Mouse (Mus musculus) embryo, embryonic 11 days (tissue): ENCODE measurements around the gene Efl1.
"Not testable (repeated sequence)": the region's sequence is repeated elsewhere in the genome, so short reads cannot be mapped to it uniquely, and the experiment has no call there.

Experiments
- DNase-seq: peaks from one replicate; pipeline ENCODE4 v3.0.0-alpha.2; 2015

The Efl1 gene

DNA sequence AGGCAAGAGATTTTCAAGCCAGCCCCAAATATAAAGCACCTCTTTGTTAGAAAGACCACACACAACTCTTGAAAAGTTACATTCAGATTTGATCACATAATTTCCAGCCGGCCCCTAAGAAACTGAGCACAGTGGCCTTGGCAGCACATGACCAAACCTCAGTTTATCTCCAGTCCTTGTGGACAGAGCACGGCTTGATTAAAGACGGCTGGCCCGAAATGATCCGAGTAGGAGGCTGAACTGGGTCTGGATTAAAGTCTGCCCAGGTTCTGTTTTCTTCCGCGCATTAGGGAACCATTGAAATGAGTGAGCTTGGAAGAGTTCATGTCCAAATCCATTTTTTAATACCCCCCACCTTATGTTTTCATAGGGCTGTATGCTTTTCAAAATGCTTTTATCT, 72.1 kb downstream of the Efl1 start:
- peak; percentile 31 for DNase-seq

DNA sequence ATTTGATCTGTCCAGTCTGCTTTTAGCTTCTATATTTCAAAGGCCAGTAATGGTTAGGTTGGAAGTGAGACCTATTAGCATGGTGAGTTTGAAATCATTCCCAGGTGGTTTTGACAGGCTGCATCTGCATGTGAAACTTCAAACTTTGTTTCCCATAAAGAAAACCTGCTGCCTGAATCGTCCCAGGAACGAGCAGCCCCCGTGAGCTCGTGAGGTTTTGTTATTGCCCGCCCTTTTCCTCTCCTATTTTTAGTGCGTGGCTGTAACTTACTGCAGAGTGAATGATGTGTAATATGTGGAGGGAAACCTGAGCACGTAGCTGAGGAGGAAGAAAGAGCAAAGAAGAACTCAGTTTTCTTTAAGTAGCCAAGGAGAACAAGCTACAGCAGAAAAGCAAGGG, 72.5 kb downstream of the Efl1 start:
- peak; percentile 53 for DNase-seq

DNA sequence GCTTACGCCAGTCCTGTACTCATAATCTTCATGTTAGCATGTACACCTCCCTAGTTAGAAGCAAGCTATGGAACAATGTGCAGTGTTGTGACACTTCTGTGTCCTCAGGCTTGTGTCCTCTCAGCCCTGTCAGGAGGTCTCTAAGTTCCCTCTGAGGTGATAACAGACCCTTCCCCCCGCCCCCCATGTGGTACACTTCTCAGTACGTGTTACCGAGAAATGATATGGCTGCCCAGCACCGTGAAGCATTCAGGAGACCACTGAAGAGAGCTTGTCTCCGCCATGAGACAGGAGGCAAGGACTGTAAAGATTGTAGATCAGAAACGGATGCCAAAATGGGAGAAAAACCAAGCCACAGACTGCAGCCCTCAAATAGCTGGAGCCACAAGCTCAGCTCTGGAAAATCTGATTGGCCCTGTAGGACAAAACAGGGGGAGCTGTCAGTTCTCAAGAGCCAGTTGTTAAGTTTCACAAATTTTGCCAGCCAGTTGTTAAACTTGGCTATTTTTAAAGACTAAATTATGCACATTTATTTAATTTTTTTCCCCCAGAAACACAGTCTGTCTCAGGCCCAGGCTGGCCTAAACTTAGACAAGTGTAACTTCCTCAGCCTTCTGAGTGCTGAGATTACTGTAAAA, 74.2 kb downstream of the Efl1 start:
- no peak for DNase-seq

DNA sequence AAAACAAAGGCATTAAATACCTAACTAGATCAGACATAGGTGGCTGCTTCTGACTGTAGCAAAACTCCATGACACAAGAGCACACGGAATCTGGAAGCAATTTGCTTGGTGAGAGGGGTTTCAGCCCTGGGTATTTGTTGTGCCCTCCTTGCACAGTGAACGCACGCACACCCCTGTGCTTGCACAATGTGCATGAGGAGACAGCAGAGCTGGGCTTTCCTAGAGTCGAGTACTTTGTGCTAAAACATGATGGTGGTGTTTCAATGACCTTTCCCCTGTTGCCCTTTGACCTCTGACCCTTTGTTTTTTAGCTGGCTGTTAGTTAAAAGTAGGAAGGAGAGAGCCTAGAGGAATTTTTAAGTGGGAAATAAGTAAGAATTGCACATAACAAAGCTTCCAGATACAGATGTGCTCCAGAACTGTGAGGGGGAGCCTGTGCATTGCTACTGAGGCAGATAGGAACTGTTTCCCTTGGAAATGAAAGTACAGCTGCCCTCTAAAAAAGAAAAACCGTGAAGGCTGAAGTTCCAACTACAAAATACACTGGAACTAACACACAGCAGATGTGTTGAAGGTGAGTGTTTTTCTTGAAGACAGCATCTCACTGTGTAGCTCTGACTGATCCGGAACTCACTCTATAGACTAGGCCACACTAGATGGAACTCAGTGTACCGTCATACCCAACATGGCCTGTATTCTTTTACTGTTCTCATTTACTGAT, 74.9 kb downstream of the Efl1 start:
- peak; percentile 63 for DNase-seq

DNA sequence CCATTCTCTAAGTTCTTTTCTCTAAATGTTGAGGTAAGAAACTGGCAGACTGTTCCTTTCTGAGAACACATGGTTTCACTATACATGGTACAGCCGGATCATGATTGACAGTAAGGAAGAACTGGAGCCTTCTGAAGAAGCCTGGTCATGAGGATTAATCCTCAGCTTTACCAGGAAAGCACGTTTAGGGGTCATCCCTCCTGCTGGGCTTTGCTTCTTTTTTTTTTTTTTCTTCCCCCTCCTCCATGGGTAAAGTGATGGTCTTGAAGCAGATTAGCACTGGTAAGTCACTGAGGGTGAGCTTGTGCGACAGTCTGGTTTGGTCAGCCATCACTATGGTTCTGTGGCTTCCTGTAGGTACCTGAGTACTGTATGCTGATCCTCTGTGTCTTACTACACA, 76.1 kb downstream of the Efl1 start:
- no peak for DNase-seq

DNA sequence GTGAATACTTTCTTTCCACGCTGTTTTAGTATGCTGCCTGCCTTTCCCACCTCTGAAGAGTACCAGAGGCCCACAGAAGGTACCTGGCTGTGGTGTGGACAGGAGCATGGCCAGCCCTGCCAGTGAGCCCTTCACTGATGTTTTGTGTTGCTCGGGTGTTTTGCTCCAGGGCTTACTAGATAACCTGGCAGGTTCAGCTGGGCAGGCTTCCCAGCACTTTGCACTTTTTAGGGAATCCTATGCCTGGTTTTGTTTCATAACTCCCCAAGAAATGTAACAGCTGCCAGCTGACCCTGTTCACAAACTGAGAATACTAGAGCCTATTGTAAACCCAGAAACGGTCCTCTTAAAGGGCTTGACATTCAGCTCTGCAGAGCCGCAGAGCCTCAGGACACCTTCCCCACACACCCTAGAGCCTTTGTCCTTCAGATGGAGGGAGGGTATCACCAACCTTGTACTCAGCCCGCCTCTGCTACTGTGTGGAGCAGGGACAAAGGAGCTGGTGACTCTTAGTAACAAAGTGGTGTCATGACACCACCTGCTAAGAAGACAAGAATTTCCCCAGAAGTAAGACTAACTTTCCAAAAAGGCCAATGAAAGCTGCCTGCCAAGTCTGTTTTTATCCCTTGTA, 76.7 kb downstream of the Efl1 start:
- no peak for DNase-seq

DNA sequence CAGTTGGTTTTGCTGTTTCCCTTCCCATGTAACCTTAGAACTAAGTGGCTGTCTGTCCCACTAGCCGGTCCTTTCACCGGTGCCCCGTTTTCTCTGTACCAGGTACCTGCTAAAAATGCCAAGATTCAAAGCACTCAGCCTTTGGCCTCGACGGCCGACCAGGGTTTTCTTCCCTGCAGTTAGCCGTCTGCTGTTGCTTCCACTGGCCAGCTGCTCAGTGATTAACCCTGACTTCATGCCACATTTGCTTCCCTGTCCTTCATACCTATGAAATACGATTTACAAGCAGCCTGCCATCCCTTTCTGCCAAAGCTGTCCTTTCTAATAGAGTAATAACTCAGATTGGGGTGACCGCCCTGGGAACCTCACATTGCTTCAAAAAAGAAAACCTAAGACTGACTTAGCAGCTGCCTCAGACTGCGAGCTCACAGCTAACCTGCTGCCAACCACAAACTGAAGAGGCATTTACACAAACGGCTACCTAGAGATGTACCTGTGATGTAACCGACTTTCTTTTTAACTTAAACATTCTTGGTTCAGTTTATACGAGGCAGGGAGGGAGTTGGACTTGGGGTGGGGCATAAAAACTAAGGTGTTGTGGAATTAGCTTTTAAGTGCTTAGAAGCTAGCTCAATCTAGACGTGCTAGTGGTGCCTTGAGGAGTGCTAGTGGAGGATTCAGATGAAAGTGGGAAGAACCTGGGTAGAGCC, 77.5 kb downstream of the Efl1 start:
- DNase-seq, result no peak

DNA sequence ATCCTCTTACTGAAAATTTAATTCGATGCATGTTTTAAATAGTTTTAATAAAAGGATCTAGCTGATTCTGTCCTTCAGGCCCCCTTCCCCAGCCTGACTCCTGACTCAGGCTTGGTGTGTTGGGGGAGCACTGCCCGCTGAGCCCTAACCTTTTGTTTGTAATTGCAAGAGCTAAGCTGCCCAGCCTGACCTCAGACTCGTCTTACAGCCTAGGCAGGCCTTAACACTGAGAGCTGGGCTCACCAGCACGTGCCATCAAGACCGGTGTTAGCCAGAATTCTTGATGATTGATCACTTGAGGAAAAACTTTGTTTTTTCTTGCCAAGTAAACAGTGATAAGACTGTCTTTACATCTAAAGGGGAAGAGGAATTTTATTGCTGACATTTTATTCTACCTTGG, 78.7 kb downstream of the Efl1 start:
- no peak for DNase-seq

DNA sequence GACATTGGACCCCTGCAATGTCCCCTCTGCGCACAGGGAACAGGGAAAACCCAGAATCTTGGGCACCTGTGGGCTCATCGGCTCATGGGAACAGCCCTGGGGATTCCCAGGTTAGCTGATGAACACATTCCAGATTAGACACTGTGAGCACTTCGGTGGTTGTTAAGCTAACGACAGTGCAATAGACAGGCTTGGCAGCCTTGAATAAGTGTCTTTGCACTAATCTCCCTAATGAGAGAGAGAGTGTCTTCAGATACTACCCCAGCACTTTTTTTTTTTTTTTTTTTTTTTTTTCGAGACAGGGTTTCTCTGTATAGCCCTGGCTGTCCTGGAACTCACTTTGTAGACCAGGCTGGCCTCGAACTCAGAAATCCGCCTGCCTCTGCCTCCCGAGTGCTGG, 80.6 kb downstream of the Efl1 start:
- not testable (repeated sequence) for DNase-seq

DNA sequence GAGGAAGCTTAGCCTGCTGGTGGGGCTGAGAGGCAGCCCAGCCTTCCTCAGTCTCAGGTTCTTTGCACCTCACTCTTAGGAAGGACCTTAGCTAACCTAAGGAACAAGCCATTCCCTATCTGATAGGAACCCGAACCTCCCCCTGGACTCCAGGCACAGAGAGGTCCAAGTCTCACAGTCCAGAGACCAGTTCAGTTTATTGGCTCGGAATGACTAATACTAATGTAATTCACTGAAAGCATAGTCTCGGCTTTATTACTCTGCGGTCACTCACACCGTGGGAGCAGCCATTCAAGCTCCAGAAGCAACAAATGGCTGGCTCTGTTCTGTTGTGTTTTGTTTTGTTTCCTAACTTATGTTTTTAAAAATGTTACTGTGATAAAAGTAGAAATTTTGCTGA, 84.7 kb downstream of the Efl1 start:
- DNase-seq, result no peak

DNA sequence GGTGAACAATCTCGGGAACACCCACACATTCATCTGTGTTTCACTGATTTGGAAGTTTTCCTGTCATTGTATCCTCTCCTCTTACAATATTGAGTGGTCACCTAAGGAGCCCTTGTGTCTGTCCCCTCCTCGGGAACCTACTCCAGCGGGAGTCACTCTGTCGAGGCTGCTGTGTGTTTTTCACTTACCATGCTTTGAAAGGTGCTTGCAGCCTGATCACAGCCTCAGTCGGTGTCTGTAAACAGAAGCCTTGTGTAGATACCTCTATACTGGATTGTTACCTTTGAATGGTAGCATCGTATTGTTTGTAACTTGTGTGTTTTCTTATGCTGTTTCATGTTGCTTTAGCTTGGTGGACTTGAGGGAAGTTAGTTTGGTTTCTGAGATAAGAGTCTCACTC, 85.6 kb downstream of the Efl1 start:
- DNase-seq, result no peak

DNA sequence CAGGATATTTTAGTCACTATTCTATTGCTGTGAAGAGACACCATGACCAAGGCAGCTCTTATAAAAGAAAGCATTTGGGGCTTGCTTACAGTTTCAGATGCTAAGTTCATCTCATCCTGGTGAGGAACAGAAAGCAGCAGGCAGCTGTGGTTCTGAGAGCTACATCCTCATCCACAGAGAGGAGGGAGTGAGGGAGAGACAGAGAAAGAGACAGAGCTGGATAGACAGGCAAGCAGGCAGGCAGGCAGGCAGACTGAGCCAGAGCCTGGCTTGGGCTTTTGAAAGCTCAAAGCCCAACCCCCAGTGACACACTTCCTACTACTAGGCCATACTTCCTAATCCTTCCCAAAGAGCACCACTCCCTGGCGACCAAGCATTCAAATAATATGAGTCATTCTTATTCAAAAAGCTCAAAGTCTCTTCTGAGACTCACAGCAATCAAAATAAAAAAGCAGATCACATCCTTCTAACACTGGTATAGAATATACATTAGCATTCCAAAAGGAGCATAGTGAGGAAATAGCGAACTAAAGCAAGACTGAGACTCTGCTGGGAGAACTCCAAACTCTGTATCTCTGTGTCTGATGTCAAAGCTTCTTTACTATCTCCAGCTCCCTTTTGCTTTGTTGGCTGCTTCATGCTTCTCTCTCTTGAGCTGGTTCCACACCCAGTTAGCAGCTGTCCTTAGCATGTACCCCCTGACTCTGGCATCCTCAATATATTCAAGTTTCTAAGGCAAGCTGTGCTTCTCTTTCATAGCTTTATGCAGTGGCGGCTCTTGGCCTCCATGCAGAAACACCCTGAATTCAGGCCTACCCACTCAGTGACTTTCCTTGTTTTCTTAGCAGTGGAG, 86.6 kb downstream of the Efl1 start:
- no peak for DNase-seq

DNA sequence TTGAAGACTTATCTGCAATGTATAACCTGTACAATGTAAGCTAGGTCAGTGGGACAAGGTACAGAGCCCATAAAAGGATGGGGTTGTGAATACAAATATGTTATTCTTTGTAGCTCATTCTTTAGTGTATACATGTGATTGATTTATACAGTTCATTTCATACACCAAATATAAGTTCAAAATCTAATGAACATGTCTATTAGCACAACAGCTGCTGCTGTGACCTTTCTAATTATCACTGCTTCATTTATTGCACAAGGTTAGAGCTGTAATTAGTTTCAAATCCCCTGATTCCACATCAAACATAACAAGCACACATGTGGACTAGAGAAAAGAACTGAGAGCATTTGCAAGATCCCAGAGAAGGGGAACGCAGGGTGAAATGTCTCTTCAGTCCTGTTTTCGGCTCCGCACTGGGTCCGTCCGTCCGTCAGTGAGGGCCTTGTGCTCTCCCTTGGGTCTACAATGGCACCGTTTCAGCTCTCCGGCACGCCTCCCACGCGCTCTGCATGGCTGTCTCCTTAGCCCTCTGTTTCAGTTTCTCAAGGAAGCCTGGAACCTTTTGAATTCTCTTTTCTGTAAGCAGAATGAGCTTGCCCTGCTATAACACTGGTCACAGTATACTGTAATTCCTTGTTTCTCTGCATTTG, 94.8 kb downstream of the Efl1 start:
- DNase-seq, result no peak

DNA sequence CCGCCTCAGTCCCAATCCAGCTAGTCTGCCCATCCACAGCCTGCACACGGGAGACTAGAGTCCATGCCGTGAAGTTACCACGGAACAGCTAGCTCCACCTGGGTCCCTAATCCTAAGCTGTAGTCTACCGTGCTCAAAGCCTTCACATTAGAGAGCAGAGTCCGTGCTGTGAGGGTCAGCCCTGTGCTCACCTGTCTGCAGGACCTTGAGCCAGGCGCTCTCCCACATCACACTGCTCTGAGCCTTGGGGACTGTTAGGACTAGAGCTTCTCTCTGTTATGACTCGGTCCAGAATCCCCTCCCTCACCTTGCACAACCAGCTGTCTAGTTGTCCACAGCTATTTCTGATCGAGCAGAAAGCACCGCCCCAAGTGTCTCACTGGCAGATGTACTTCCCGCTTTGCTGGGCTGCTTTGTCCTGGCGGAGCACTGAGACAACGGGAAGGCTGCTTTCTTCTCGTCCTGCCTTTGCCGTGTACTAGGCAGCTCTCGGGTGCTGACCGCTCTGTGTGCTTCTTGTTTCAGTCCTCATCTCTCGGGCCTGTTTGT, 95.8 kb downstream of the Efl1 start:
- no peak for DNase-seq

DNA sequence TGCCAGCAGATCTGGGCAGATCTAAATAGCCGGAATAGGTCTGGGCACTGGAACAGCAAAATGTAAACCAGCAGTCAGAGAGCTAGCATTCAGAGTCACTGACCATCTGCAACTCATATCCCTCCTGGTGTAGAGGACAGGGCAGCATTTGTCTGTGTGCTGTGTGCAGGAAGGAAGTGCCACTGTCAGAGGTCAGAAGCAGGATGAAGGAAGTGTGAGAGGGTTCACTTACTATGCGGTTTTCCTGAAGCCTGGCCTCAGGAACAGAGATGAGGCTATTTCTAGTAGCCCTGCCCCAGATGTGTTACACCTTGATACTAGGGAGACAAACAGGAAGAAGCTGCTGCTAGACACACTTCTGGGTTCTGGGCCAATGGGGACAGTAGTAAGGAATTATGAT, 100.4 kb downstream of the Efl1 start:
- DNase-seq, result no peak

DNA sequence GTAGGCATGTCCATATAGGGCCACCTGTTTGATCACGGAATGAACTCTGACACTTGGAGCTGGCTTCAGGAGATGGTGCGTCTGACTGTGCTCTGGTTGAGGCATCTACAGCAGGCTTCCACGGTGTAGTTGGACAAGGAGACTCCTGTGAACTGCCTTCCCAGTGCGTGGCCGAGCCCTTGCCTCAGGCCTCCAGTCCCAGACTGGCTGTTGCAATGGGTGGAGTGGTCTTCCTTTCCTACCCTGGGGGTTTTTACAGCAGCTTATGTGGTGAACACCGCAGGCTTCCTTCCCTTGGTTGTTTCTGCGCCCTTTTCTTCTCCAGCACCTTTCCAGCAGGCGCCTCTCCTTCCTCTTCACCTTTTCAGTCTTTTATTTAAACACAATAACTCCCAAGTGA, 100.8 kb downstream of the Efl1 start:
- no peak for DNase-seq

DNA sequence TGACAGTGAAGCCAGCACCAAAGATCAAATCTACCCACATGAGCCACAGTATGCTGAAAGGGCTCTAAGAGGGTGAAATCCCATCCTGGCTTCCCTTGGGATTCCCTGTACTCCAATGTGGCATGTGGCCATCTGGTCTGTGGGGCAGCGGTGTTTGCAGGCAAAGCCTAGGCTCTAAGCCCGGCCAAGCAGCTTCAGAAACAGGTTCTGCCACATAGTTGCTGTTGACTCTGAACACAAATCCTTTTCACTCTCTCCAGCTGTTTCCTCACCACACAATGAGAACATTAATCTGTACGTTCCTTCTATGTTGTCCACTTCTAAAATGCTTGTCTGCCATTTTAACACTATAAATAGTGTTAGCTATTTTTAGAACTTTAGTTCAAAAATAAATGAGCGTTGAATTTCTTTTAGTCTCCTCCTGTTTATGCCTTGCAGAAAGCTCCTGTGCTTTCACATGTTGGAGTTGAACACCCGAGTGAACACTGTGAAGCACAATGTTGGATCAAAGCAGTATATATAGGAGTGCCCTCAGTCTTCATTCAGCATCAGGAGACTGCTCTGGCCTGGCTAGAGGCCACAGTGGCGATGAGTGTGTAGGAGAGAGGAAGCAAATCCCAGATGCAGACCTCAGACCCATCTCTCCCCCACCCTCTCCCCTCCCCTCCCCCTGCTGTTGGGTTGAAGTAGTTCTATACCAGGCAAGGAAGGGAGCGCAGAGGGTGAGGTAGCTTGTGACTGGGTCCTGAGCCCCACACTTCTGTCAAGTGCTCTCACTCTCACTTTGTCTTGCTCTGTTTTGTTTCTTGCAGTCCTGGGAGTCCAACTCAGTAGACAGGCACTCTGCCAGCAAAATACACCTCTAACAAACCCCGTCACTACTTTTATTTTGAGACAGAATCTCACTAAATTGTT, 104.0 kb downstream of the Efl1 start:
- peak; percentile 45 for DNase-seq

DNA sequence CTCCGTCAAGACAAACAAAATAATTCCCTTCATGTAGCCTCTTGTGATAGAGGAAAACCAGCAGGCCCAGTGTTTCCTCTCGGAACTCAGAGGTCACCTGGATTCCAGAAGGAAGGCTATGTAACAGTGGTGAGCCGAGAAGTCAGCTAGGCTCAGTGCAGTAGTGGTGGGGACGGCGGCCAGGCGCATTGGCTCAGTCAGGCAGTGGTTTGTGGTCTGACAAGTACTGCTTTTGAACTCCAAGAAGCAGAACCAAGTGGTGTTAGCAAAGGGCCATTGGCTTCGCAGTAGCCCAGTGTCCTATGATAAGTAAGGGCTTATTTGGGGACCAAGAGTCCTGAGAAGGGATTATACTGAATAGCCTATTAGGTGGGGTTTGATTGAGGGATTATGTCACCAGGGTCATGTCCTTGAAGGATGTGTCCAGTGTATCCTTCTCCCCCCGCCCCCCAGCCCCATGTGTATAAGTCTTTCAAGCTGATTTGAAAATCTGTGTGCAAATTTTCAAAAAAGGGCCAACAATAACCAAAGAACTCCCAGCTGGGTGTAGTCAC, 107.3 kb downstream of the Efl1 start:
- no peak for DNase-seq

DNA sequence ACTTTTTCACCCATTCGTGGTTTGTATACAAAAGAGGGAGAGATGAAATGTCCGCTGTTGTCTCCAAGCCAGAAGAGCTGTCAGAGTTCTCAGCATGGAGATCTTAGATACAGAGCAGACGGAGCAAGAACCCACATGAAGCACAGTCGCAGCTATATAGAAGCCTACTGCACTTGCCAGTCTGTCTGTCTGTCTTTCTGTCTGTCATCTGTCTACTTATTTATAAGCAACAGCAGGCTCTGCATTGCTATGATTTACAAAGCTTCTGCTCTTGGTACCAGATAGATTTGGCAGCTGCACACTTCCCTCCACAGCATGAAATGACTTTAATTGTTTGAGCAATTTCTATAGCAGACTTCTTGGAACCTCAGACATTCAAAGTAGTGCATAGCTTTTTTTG, 110.1 kb downstream of the Efl1 start:
- DNase-seq, result no peak

DNA sequence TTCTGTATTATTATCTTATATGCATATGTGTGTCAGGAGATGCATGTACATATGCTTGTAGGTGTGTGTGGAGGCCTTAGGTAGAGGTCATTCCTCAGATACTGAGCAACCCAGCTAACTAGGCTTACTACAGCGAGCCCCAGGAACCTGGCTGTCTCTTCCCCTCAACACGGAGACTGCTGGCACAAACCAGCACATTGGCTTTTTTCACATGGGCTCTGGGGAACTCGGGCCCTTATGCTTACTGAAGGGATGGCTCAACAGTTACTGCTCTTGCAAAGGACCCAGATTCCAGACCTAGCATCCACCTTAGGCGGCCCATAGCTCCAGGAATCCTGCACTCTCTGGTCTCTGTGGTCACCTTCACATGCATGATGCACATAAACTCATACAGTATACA, 110.7 kb downstream of the Efl1 start:
- DNase-seq, result no peak

DNA sequence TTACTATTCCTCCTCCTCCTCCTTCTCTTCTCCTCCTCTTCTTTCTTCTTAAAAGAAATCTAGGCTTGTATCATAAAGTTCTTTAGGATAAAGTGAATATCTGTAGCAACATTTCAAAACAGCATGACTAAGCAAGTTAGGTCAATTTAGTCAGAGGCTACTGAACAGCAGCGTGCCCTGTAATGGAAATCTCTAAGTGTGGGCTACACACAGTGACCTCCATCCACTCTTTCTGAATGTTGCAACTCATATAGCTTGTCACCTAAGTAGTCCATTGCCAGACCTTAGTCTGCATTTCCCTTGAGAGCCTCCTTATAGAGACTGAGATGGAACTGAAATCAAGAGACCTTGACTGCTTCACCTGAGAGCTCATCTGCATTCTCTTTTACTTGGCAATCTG, 116.5 kb downstream of the Efl1 start:
- DNase-seq, result no peak
